8 mouse cellular contexts compared by ENCODE assay signal in genomic region chr1:79858389-79858994, GRCm38 (mm10). TPM values are rescaled to one million over a fixed set of nuclear protein-coding genes. Genes with fewer than 3 reads are reported as not detected.
DNase-seq lines count a peak whose midpoint lies in the region; ATAC-seq and TF ChIP-seq lines count a peak whose summit lies in the region.

No protein-coding gene starts in this region.

- peak; percentile 48 to 54 for DNase-seq in layer of hippocampus, postnatal 10 days (ENCODE audit: low spot score in 2 of 2)
- DNase-seq in layer of hippocampus, adult 11-12 months (ENCODE audit: low spot score): no peak
- DNase-seq in NIH3T3 (ENCODE audit: low read depth): peak; percentile 9
- DNase-seq in embryonic facial prominence, embryonic 14.5 days (ENCODE audit: low spot score): peak; percentile 62
- peak; percentile 64 for DNase-seq in hindbrain, embryonic 10.5 days (ENCODE audit: low spot score)
- DNase-seq in midbrain, postnatal 0 days (ENCODE audit: low spot score): peak; percentile 59
- peak; percentile 31 for DNase-seq in thymus, postnatal 25 days

- no peaks in the 10 kb centered on the region for H3K27me3 ChIP-seq in embryonic facial prominence, embryonic 14.5 days (replicated peaks; ENCODE audit: control insufficient read depth, insufficient read depth, low read length)
- peaks cover 27% of the 10 kb centered on the region for H3K27me3 ChIP-seq in hindbrain, embryonic 10.5 days (ENCODE audit: insufficient read depth, poor library complexity, severe bottlenecking)
- H3K27me3 ChIP-seq in limb, embryonic 15.5 days: no peaks in the 10 kb centered on the region
- H3K27me3 ChIP-seq in midbrain, postnatal 0 days (ENCODE audit: insufficient read depth, low read length): no peaks in the 10 kb centered on the region

- no peak for TF ChIP-seq CTCF in midbrain, postnatal 0 days (IDR thresholded peaks at IDR 0.05)

- H3K4me3 ChIP-seq in embryonic facial prominence, embryonic 14.5 days (ENCODE audit: low read depth, low read length): peak overlapping the region; percentile 77
- H3K4me3 ChIP-seq in hindbrain, embryonic 10.5 days: peak overlapping the region; percentile 76
- H3K4me3 ChIP-seq in limb, embryonic 15.5 days: peak overlapping the region; percentile 57
- H3K4me3 ChIP-seq in midbrain, postnatal 0 days (ENCODE audit: low read depth, low read length): peak overlapping the region; percentile 74

- H3K27ac ChIP-seq in embryonic facial prominence, embryonic 14.5 days (replicated peaks; ENCODE audit: low read depth, low read length): no peak overlapping the region
- peak overlapping the region; percentile 92 for H3K27ac ChIP-seq in hindbrain, embryonic 10.5 days
- H3K27ac ChIP-seq in limb, embryonic 15.5 days: 0 out of 2 replicates have a peak overlapping the region, but pooled peaks have one; percentile 43
- peak overlapping the region; percentile 45; the same call in 1 of the 2 replicates for H3K27ac ChIP-seq in midbrain, postnatal 0 days (ENCODE audit: low read depth, low read length)

- 0% methylated on average over 2 of the region's 76 CpGs for WGBS in embryonic facial prominence, embryonic 14.5 days
- WGBS in hindbrain, embryonic 10.5 days: under 1% methylated on average over 73 of the region's 76 CpGs
- WGBS in limb, embryonic 15.5 days: under 1% methylated on average over 55 of the region's 76 CpGs
- 1% methylated on average over 46 of the region's 76 CpGs for WGBS in midbrain, postnatal 0 days

- H3K36me3 ChIP-seq in embryonic facial prominence, embryonic 14.5 days (ENCODE audit: control insufficient read depth, insufficient read depth, low read length): no peaks in the 10 kb centered on the region
- no peaks in the 10 kb centered on the region for H3K36me3 ChIP-seq in hindbrain, embryonic 10.5 days
- H3K36me3 ChIP-seq in limb, embryonic 15.5 days: no peaks in the 10 kb centered on the region
- H3K36me3 ChIP-seq in midbrain, postnatal 0 days (ENCODE audit: insufficient read depth, low read length): peaks cover 2% of the 10 kb centered on the region; the same call in 1 of the 2 replicates

- peaks cover 32% of the 10 kb centered on the region for H3K4me1 ChIP-seq in embryonic facial prominence, embryonic 14.5 days (ENCODE audit: control insufficient read depth, insufficient read depth, low read length)
- peaks cover 44% of the 10 kb centered on the region for H3K4me1 ChIP-seq in hindbrain, embryonic 10.5 days (replicated peaks)
- H3K4me1 ChIP-seq in limb, embryonic 15.5 days: peaks cover 32% of the 10 kb centered on the region
- H3K4me1 ChIP-seq in midbrain, postnatal 0 days (ENCODE audit: insufficient read depth, low read length): peaks cover 6% of the 10 kb centered on the region; the same call in 1 of the 2 replicates

- H3K9me3 ChIP-seq in embryonic facial prominence, embryonic 14.5 days (ENCODE audit: control insufficient read depth, low read length): no peaks in the 10 kb centered on the region
- H3K9me3 ChIP-seq in hindbrain, embryonic 10.5 days: no peaks in the 10 kb centered on the region
- H3K9me3 ChIP-seq in limb, embryonic 15.5 days: no peaks in the 10 kb centered on the region
- no peaks in the 10 kb centered on the region for H3K9me3 ChIP-seq in midbrain, postnatal 0 days (ENCODE audit: low read length)

- peak; percentile 68 for ATAC-seq in embryonic facial prominence, embryonic 14.5 days (ENCODE audit: low read depth)
- ATAC-seq in limb, embryonic 15.5 days (ENCODE audit: insufficient number of reproducible peaks, low FRiP score, low TSS enrichment, low read depth): 0 out of 2 replicates have a peak, but pooled peaks have one; percentile 47
- peak; percentile 73 for ATAC-seq in midbrain, postnatal 0 days (ENCODE audit: low FRiP score)

- H3K4me2 ChIP-seq in embryonic facial prominence, embryonic 14.5 days (ENCODE audit: low read depth, low read length): peak overlapping the region; percentile 89
- peak overlapping the region; percentile 82 for H3K4me2 ChIP-seq in limb, embryonic 15.5 days
- H3K4me2 ChIP-seq in midbrain, postnatal 0 days (ENCODE audit: low read depth, low read length, poor library complexity, severe bottlenecking): peak overlapping the region; percentile 91

- H3K9ac ChIP-seq in embryonic facial prominence, embryonic 14.5 days (ENCODE audit: low read depth, low read length): peak overlapping the region; percentile 83
- H3K9ac ChIP-seq in limb, embryonic 15.5 days: peak overlapping the region; percentile 48
- peak overlapping the region; percentile 71 for H3K9ac ChIP-seq in midbrain, postnatal 0 days (replicated peaks; ENCODE audit: low read length, poor library complexity, severe bottlenecking)

RNA-seq across cellular contexts. Expression of gene Serpine2, which starts 2.5 kb away (rescaled TPM):
- total RNA-seq in layer of hippocampus, postnatal 10 days (2021): 100 to 1,000 TPM; 171 to 185 TPM
- polyA plus RNA-seq in embryonic facial prominence, embryonic 14.5 days (2014; fragmentation: Nextera tagmentation; extraction: Ambion mirVana): 287 and 300 TPM in 2 replicates
- polyA plus RNA-seq in hindbrain, embryonic 10.5 days (2016; fragmentation: Nextera tagmentation; extraction: Ambion mirVana): 68.2 and 70.8 TPM in 2 replicates
- polyA plus RNA-seq in limb, embryonic 15.5 days (2015; fragmentation: Nextera tagmentation; extraction: Ambion mirVana): 142 and 179 TPM in 2 replicates
- total RNA-seq in midbrain, postnatal 0 days (2014; rRNA removed): 254 TPM in 2 replicates
- 386 and 444 TPM in 2 replicates for polyA plus RNA-seq in midbrain, postnatal 0 days (2015; fragmentation: Nextera tagmentation; extraction: Ambion mirVana)
